Mouse (Mus musculus): ENCODE data around the gene Cbfa2t2.

The Cbfa2t2 gene

DNA sequence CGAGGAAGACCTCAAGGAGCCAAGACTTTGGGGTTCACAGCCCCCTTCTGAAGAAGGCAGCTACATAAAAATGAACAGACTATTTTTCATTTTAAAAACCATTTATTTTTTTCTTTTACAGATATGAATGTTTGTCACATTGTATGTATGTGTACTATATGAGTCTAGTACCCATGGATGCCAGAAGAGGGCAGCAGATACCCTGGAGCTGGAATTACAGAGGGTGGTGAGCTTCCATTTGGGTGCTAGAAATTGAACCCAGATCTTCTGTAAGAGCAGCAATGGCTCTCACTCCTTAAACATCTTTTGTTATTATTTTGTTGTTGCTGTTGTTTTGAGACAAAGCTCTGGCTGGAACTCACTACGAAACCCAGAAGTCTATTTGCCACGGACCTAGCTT, 10.8 kb upstream of the Cbfa2t2 start:
- DNase-seq (ENCODE audit: low spot score in 2 of 2), result no peak

GRCm38 (mm10) chr2:154426188-154426904, 9.9 kb upstream of the Cbfa2t2 start:
- no peak for DNase-seq (ENCODE audit: low spot score in 2 of 2)

GRCm38 (mm10) chr2:154426905-154427852, 9.1 kb upstream of the Cbfa2t2 start:
- no peak for DNase-seq (ENCODE audit: low spot score in 2 of 2)

DNA sequence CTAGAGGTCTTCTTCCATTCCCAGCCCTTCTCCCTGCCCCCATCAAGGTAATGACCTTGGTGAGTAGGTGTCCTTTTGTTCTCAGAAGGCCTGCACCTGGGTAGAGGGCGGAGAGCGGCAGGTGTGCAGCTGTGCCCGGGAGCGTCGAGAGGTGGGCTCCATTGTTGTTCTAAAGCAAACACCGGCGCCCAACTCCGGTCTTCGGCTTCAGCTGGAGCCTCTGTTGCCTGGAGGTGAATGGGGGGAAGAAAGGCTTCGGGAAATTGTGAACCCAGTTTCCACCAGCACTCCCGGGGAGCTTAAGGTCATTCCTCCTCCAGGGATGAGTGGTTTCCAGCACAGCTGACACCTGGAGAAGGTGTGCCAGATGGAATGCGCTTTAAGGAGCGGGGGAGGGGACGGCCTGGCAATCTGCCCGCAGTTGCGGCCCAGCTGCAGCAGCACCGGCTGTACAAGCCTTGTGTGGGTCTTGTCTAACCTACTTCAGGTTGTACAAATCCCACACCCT, 8.4 kb upstream of the Cbfa2t2 start:
- DNase-seq (ENCODE audit: low spot score in 2 of 2), result no peak

- no peak for DNase-seq (ENCODE audit: low spot score in 2 of 2)
These were observed 5.7 kb upstream of the Cbfa2t2 start for GRCm38 (mm10) chr2:154430566-154430965.

GRCm38 (mm10) chr2:154432696-154433095, 3.6 kb upstream of the Cbfa2t2 start:
- no peak for DNase-seq (ENCODE audit: low spot score in 2 of 2)

DNA sequence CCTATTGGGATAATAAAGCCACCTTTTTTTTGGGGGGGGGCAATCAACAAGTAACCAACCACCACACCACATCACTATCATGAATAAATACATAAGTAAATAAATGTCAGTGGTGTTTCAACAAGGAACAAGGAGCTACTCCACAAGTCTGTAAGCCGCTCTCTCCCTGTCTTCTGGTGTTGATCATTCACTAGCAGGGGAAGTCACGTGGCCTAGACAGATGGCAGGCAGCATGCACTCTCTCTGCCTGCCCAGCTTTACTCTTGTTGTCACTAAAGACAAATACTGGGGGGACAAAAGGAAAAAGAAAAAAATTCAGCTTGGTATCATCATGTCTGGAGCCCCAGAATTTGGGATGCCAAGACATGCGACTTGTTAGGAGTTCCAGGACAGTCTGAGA, 2.9 kb upstream of the Cbfa2t2 start:
- no peak for DNase-seq (ENCODE audit: low spot score in 2 of 2)

GRCm38 (mm10) chr2:154434690-154435089, 1.6 kb upstream of the Cbfa2t2 start:
- DNase-seq (ENCODE audit: low spot score in 2 of 2), result no peak

GRCm38 (mm10) chr2:154436076-154436457, 214 bp upstream of the Cbfa2t2 start:
- DNase-seq (ENCODE audit: low spot score in 2 of 2), result peak; percentile 98 to 99

DNA sequence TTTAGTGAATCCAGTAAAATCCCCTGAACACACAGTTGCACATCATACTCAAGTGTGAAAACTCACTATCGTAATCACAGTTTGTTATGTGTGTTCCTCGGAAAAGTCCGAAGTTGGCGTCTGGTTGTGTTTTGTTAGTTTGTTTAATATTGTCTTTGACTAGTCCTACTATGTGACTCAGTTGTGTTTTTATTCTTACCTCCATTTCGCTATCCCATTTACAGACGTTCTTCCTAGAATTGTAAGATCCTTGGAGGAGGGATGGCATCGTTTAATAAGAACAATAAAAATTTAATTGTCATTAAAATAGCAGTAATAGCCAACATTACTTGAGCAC, 878 bp downstream of the Cbfa2t2 start:
- DNase-seq (ENCODE audit: low spot score in 2 of 2), result no peak

GRCm38 (mm10) chr2:154440453-154440852, 4.2 kb downstream of the Cbfa2t2 start:
- no peak for DNase-seq (ENCODE audit: low spot score in 2 of 2)

DNA sequence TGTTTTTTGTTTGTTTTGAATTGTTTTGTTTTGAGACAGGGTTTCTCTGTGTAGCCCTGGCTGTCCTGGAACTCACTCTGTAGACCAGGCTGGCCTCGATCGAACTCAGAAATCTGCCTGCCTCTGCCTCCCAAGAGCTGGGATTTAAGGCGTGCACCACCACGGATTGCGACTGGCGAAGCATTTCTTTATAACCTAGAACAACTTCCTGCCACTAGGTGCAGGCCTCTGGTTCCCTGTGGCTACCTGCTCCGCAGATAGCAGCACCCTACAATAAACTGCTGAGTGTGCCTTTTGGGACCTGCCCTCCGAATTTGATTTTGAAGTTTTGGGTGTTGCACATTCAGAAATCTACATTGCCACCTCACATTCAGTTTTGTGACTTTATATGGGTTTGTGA, 11.5 kb downstream of the Cbfa2t2 start:
- no peak for DNase-seq (ENCODE audit: low spot score in 2 of 2)

DNA sequence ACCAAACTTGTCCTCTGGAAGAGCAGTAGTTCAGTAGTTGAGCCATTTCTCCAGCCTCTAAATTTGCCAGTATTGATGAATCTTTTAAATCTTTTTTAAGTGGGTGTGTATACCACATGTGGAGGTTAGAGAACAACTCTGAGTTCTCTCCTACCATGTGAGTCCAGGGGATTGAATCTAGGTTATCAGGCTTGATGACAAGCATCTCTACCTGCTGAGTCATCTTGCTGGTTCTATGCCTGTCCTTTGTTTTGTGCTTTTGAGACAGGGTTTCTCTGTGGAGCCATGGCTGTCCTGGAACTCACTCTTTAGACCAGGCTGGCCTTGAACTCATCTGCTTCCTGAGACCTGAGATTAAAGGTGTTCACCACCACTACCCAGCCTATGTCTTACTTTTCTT, 12.4 kb downstream of the Cbfa2t2 start:
- no peak for DNase-seq (ENCODE audit: low spot score in 2 of 2)

DNA sequence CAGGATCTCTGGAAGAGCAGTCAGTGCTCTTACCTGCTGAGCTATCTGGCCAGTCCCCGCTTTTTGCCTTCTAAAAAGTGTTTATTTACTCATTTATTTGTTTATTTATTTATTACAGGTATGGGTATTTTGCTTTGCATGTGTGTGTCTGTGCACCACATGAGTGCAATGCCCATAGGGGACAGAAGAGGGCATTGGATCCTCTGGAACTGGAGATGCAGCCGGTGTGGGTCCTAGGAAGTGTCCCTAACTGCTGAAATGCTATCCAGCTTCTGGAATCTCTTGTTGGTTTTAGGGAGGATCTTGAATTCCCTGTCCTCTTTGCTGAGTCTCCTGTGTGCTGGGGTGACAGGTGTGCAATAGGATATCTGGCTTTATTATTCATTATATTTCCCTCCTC, 16.7 kb downstream of the Cbfa2t2 start:
- DNase-seq (ENCODE audit: low spot score in 2 of 2), result no peak

DNA sequence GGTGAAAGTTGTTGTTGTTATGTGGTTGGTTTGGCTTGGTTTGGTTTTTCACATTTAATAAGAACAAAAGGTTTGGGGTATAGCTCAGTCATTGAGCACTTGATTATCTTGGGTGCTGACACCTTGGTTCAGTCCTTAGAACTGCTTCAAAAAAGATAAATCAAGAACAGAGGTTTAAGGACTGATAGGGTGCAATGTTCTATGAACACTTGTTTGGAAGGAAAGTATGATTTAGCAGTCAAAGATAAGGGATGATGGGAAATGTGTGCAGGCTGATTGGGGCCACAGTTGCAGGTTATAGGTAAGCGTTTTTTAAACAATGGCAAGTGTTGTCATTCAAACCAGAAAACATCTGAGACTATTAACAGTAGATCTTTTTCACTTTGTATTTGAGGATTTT, 17.8 kb downstream of the Cbfa2t2 start:
- no peak for DNase-seq (ENCODE audit: low spot score in 2 of 2)

- DNase-seq (ENCODE audit: low spot score in 2 of 2), result no peak
These were observed 18.3 kb downstream of the Cbfa2t2 start for GRCm38 (mm10) chr2:154454605-154455004.

GRCm38 (mm10) chr2:154455776-154456175, 19.5 kb downstream of the Cbfa2t2 start:
- no peak for DNase-seq (ENCODE audit: low spot score in 2 of 2)

DNA sequence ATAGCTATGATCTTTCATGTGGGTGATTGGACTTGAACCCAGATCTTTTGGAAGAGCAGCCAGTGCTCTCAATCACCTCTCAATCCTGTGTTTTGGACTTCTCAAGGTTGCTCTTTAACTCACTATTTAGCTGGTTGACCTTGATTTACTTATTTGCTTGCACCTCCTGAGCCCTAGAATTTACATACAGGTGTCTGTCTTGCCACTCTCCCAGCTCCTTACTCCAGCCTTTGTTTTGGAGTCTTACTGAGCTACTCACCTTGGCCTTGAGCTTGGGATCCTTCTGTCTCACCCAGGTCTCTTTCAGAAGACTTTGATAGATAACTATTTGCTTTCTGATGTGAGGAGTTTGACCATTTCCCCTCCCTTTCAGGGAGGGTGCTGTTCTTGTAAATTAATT, 20.3 kb downstream of the Cbfa2t2 start:
- DNase-seq (ENCODE audit: low spot score in 2 of 2), result no peak

GRCm38 (mm10) chr2:154459262-154459661, 23.0 kb downstream of the Cbfa2t2 start:
- no peak for DNase-seq (ENCODE audit: low spot score in 2 of 2)

- DNase-seq (ENCODE audit: low spot score in 2 of 2), result no peak
These were observed 23.6 kb downstream of the Cbfa2t2 start for GRCm38 (mm10) chr2:154459851-154460250.

DNA sequence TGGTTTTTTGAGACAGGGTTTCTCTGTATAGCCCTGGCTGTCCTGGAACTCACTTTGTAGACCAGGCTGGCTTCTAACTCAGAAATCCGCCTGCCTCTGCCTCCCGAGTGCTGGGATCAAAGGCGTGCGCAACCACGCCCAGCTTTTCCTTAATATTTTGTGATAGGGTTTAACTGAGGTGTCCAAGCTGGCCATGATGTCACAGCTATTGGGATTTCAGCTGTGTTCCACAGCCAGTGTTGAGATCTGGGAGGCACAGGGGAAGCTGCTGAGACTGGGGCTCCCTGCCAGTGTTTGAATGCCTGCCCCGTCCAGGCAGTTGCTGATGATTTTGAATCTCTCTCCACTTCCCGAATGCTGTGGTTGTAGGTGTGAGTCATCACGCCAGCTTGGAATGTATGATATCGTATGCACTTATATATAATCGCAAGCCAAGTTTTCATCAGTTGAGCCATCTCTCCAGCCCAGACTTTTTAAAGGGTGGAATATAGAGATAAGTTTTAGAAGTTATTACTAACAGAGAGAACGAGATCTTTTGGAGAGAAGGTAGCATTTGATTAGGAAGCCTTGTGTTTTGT, 27.4 kb downstream of the Cbfa2t2 start:
- DNase-seq (ENCODE audit: low spot score in 2 of 2), result no peak

GRCm38 (mm10) chr2:154465914-154466335, 29.6 kb downstream of the Cbfa2t2 start:
- peak; percentile 59 to 69 for DNase-seq (ENCODE audit: low spot score in 2 of 2)

GRCm38 (mm10) chr2:154467139-154467538, 30.9 kb downstream of the Cbfa2t2 start:
- no peak for DNase-seq (ENCODE audit: low spot score in 2 of 2)
